Mouse (Mus musculus) limb, embryonic 15.5 days (tissue): ENCODE results near the gene Aldh3b2. TPM values are rescaled to one million over a fixed set of nuclear protein-coding genes. Genes with fewer than 3 reads are reported as not detected.

Source experiments
- ATAC-seq: fragments of 200-750 bp; cut with Nextera tagmentation; 2 replicates; pipeline ENCODE4 v1.8.0; 2017; ENCODE audit warnings: low read depth, moderate TSS enrichment; ENCODE audit not compliant: insufficient number of reproducible peaks, low FRiP score, low TSS enrichment
- H3K27ac ChIP-seq: fragments of 300-500 bp; sonication (generic); 2 replicates; pipeline ENCODE4 v1.5.1; 2015; ENCODE audit warnings: moderate library complexity, mild to moderate bottlenecking, inconsistent platforms
- H3K27me3 ChIP-seq: fragments of 300-500 bp; sonication (generic); 2 replicates; pipeline ENCODE4 v1.6.1; 2015; ENCODE audit warnings: inconsistent platforms
- H3K36me3 ChIP-seq: fragments of 300-500 bp; sonication (generic); 2 replicates; pipeline ENCODE4 v1.6.1; 2015; ENCODE audit warnings: inconsistent platforms
- H3K4me1 ChIP-seq: fragments of 300-500 bp; sonication (generic); 2 replicates; pipeline ENCODE4 v1.6.1; 2015; ENCODE audit warnings: inconsistent platforms
- H3K4me2 ChIP-seq: fragments of 300-500 bp; sonication (generic); 2 replicates; pipeline ENCODE4 v1.6.1; 2015; ENCODE audit warnings: mild to moderate bottlenecking, inconsistent platforms
- H3K4me3 ChIP-seq: fragments of 300-500 bp; sonication (generic); 2 replicates; pipeline ENCODE4 v1.5.1; 2015; ENCODE audit warnings: mild to moderate bottlenecking, inconsistent platforms
- H3K9ac ChIP-seq: fragments of 300-500 bp; sonication (generic); 2 replicates; pipeline ENCODE4 v1.6.1; 2015; ENCODE audit warnings: inconsistent platforms
- H3K9me3 ChIP-seq: fragments of 300-500 bp; sonication (generic); 2 replicates; pipeline ENCODE4 v1.6.1; 2016; ENCODE audit warnings: inconsistent platforms
- WGBS: fragments of 180-500 bp; shearing (Covaris S2); methylation state at CpG from one replicate; pipeline ENCODE4 v1.1.7; 2015; 5-methylcytosine and 5-hydroxymethylcytosine counted together
- polyA plus RNA-seq: library from polyadenylated mRNA; unstranded; fragments of >200 nt; fragmentation: Nextera tagmentation; extraction: Ambion mirVana; gene quantifications from 2 replicates; pipeline ENCODE4 v1.2.1, GENCODE M21; 2015

The Aldh3b2 gene
- polyA plus RNA-seq, 1 experiment from 2014 or later = 37.2 TPM

DNA sequence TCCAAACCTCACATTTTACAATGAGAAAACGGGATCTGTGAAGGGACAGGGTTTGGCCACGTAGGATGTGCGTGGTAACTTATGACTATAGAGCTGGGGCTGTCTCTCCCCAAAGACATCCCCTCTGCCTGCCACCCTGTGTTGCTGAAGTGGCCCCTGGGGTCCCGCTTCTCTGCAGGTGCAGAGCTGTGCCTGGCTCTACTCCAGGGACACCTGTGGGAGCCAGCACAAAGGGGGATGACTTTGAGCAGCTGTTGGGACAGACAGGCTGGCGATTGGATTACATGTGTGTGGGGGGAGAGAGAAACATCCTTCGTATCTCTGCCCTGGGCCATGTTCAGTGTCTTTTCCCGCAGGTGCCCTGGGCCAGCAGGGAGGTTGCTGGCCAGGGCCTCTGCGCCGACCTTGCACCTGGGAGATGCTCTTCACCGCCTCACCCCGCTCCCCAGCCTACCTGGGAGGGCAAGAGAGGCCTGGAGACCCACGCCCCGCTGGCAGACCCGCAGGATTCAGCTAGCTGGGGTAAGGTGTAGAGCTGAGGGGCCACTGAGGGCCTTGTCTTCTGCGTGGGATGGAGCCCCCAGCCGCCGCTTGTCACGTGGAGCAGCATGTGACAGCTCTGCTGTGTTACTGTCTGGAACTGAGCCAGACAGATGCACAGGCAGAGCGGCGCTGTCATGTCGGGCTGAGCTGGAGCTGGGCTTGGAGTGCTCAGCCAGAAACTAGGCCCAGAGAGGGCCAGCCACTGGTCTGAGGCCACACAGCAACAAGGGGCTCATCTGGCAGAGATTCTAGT is 41.7 kb upstream of the Aldh3b2 start:
- Histone ChIP-seq H3K4me1 (peaks cover 41% of the 10 kb centered on the region), H3K27ac (peak overlapping the region; percentile 76), H3K27me3 (no peaks in the 10 kb centered on the region), H3K4me2 (no peak overlapping the region), H3K9ac (no peak overlapping the region), H3K36me3 (no peaks in the 10 kb centered on the region), H3K4me3 (no peak overlapping the region), H3K9me3 (no peaks in the 10 kb centered on the region)
- ATAC-seq = no peak
- 61% methylated on average over 21 of the region's 21 CpGs for WGBS

GRCm38 (mm10) chr19:3931716-3932115 is 40.4 kb upstream of the Aldh3b2 start:
- no peak overlapping the region for H3K27ac ChIP-seq
- ATAC-seq = no peak
- H3K4me2 ChIP-seq = no peak overlapping the region
- 88% methylated on average over 9 of the region's 9 CpGs for WGBS
- H3K9me3 ChIP-seq = no peaks in the 10 kb centered on the region
- no peaks in the 10 kb centered on the region for H3K36me3 ChIP-seq
- H3K4me3 ChIP-seq = no peak overlapping the region
- no peak overlapping the region for H3K9ac ChIP-seq
- H3K27me3 ChIP-seq = no peaks in the 10 kb centered on the region
- H3K4me1 ChIP-seq = peaks cover 40% of the 10 kb centered on the region

DNA sequence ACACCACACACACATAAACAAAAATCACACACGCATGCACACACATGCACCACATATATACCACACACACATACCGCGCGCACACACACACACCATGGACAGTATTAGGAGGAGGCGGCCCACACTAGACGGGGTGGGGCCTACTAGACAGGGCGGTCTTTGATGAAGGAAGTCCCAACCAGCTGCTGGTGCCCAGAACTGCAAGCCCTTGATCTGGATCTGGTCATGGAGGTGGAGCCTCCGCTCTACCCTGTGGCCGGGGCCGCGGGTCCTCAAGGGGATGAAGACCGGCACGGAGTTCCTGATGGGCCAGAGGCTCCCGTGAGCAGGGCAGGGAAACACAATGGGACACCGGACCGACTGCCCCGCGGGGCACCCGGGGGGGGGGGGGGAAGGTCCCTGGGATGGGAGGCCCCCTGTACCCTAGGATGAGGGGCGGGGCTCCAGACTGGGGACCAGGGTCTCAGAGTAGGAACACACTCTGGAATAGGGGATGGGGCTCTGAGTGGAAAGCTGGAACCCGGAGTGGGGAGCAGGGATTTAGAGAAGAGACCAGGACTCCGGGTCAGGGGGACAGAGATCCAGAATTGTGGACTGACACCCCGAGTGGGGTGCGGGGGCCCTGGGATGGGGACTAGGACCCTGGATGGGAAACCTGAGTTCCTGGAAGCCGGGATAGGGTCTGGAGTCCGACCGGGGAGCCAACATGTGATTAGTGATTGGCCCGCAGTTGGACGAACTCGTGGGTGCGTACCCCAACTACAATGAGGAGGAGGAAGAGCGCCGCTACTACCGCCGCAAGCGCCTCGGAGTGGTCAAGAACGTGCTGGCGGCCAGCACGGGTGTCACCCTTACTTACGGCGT is 36.9 kb upstream of the Aldh3b2 start, which contains the start of gene Unc93b1:
Gene Unc93b1 (plus strand): TSS at position 155 of the 864 bp plus-strand sequence.
- peak; percentile 77 for ATAC-seq
- WGBS = 6% methylated on average over 42 of the region's 42 CpGs
- Histone ChIP-seq H3K36me3 (no peaks in the 10 kb centered on the region), H3K27me3 (no peaks in the 10 kb centered on the region), H3K9me3 (no peaks in the 10 kb centered on the region), H3K4me2 (peak within 1 kb of the TSS; percentile 88), H3K27ac (peak within 1 kb of the TSS; percentile 27; the same call in 1 of the 2 replicates), H3K9ac (peak within 1 kb of the TSS; percentile 33), H3K4me3 (peak within 1 kb of the TSS; percentile 49), H3K4me1 (peaks cover 22% of the 10 kb centered on the region)

DNA sequence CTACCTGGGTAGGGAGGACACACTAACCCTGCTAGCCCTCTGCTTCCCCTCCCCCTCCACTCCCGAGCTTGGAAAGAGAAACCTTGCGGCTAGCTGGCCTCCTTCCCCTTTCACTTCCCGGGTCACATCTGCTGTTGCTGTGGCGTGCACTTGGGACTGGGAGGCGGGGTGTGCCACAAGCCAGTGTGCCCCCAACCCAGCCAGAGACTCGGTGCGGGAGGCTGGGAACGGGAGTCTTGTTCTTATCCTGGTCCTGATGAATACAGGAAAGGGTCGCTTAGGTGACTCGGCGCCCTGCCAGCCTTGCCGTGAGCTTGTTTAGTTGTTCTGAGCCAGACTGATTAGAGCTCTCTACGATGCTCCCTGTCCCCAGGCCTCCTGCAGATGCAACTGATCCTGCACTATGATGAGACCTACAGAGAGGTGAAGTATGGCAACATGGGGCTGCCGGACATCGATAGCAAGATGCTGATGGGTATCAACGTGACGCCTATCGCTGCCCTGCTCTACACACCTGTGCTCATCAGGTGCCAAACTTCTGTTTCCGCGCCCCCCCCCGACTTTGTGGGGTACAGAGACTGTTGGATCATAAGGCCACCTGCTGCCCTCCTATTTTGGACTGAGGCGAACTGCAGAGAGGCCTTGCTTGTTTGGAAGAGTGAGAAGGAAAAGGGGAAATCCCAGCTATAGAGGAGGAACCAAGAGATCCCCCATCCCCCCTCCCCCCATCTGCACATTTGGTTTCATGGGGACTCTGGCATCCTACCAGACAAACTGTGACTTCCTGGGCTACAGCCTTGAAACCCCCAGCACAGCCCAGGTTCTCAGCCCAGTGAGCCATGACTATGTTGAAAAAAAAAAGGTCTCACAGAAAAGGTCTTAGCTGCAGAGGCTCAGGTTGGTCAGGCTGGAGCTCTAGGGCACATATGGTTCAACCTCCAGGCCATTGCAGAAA is 36.0 kb upstream of the Aldh3b2 start:
- Histone ChIP-seq H3K27ac (no peak overlapping the region), H3K4me1 (peaks cover 15% of the 10 kb centered on the region), H3K9ac (peak overlapping the region; percentile 33), H3K4me2 (peak overlapping the region; percentile 88), H3K4me3 (peak overlapping the region; percentile 49), H3K9me3 (no peaks in the 10 kb centered on the region), H3K27me3 (no peaks in the 10 kb centered on the region), H3K36me3 (no peaks in the 10 kb centered on the region)
- no peak for ATAC-seq
- 9% methylated on average over 22 of the region's 22 CpGs for WGBS

DNA sequence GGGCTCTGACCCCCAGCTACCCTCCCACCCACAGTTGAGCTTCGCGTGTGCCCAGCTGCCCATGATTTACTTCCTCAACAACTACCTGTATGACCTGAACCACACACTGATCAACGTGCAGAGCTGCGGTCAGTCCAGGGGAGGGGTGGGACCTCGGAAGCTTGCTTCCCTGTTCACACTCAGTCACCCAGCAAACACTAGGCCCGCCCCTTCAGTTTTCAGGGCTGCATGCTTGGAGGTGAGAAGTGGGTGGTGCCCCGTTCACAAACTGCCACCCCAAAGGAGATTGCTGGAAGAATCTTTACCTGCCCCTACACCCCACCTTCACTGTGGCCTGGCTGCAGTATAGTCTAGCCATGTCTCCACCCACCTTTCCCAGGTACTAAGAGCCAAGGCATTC is 29.8 kb upstream of the Aldh3b2 start:
- Histone ChIP-seq H3K27ac (no peak overlapping the region), H3K9ac (no peak overlapping the region), H3K4me2 (no peak overlapping the region), H3K27me3 (0 out of 2 replicates have a peak, but pooled peaks cover 5% of the 10 kb centered on the region), H3K4me3 (no peak overlapping the region), H3K4me1 (peaks cover 7% of the 10 kb centered on the region), H3K9me3 (no peaks in the 10 kb centered on the region), H3K36me3 (no peaks in the 10 kb centered on the region)
- WGBS = 79% methylated on average over 7 of the region's 7 CpGs
- no peak for ATAC-seq

DNA sequence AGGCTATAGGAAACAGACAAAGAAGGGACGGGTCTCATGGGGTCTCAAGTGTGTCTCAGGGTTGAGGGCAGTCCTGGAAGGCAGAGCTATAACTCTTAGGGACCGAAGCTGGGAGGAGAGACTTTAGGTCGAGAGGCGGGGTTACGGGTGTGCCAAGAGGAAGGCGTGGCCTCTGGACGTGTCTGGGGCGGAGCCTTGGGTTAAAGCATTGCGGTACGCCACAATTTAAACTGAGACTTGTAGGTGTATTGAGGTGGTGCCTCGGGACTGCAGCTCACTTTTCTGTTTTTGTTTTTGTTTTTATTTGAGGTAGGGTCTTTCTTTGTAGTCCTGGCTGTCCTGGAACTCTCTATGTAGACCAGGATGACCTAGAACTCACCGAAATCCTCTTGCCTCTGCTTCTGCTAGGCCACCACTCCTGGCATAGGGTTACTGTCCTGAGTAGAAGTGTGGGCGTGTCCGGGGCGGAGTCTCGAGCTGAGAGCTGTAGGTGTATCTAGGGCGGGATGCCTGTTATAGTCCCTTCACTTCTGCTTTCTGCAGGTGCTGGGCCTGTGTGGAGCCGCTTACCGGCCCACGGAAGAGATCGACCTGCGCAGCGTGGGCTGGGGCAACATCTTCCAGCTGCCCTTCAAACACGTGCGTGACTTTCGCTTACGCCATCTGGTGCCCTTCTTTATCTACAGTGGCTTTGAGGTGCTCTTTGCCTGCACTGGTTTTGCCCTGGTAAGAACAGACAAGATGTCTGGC is 29.0 kb upstream of the Aldh3b2 start:
- Histone ChIP-seq H3K9ac (no peak overlapping the region), H3K27ac (no peak overlapping the region), H3K27me3 (0 out of 2 replicates have a peak, but pooled peaks cover 5% of the 10 kb centered on the region), H3K36me3 (no peaks in the 10 kb centered on the region), H3K4me3 (no peak overlapping the region), H3K9me3 (no peaks in the 10 kb centered on the region), H3K4me1 (peaks cover 7% of the 10 kb centered on the region), H3K4me2 (peak overlapping the region; percentile 30)
- ATAC-seq = 0 out of 2 replicates have a peak, but pooled peaks have one; percentile 20
- WGBS = 24% methylated on average over 27 of the region's 27 CpGs

DNA sequence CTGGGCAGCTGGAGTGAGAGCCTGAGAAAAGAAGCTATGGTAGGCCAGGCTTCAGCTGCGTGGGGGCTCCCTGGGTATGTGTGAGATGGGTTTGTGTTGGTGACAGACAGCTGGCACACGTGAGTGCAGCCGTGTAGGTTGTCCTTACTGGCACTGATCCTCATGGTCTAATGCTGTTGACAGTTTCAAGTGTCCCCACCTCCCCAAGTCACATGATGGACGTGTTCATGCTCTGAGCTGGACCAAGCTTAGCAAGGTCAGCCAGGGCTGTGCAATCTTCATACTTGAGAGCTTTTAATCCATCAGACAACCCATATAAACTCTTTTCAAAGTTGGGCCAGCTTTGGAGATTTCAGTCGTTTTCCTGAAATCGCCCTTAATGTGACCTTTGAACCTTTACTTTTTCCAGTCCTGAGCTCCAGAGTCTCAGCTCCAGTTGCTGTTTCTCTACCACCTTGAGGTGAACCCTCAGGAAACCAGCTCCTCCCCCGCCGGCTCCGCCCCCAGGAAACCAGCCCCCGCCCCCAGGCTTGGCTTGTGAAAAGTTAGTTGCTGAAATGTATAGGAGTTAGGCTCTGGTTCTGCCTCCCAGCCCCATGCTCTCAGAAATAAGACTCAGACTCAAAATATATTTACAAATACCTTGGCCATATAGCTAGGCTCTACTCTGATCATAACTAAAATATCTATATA is 26.1 kb upstream of the Aldh3b2 start:
- Histone ChIP-seq H3K4me3 (no peak overlapping the region), H3K9ac (no peak overlapping the region), H3K4me2 (no peak overlapping the region), H3K27ac (no peak overlapping the region), H3K27me3 (0 out of 2 replicates have a peak, but pooled peaks cover 5% of the 10 kb centered on the region), H3K9me3 (no peaks in the 10 kb centered on the region), H3K4me1 (peaks cover 7% of the 10 kb centered on the region), H3K36me3 (no peaks in the 10 kb centered on the region)
- no peak for ATAC-seq
- WGBS = 29% methylated on average over 10 of the region's 10 CpGs

DNA sequence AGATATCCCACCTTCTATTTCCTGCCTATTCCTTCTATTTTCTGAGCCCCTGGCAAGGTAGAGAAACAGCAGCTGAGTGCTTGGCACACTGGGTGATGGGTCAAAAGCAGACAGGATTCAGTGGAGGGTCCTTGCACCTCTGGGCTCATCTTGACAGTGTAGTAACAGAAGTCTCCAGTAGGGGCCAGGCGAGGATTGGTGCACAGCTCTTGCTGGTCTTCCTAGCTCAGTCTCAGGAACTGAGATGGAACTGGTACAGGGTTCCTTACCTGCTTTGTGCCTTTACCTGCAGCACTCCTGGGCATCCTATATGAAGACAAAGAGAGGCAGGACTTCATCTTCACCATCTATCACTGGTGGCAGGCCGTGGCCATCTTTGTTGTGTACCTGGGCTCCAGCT is 25.4 kb upstream of the Aldh3b2 start:
- Histone ChIP-seq H3K9me3 (no peaks in the 10 kb centered on the region), H3K27ac (no peak overlapping the region), H3K4me1 (peaks cover 7% of the 10 kb centered on the region), H3K4me2 (no peak overlapping the region), H3K4me3 (no peak overlapping the region), H3K36me3 (no peaks in the 10 kb centered on the region), H3K9ac (no peak overlapping the region), H3K27me3 (0 out of 2 replicates have a peak, but pooled peaks cover 5% of the 10 kb centered on the region)
- 20% methylated on average over 2 of the region's 2 CpGs for WGBS
- ATAC-seq = no peak

DNA sequence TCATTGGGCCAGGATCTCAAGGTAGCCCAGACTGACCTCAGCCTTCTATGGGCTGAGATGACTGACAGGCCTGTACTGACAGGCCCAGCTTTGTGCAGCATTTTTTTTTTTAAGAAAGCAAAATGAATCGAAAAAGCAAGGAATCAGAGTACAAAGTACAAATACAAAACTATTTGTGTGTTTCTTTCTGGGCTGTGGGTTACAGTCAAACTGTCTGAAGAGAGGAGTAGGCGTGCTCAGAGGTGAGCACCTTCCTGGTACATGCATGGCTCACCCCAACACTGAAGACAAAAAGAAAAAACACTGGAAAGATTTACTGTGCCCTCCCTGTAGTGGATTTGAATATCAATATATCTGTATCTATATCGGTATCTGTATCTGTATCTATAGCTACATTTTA is 24.3 kb upstream of the Aldh3b2 start:
- no peak for ATAC-seq
- WGBS = 76% methylated on average over 3 of the region's 3 CpGs
- no peak overlapping the region for H3K4me2 ChIP-seq
- no peak overlapping the region for H3K27ac ChIP-seq
- no peak overlapping the region for H3K4me3 ChIP-seq
- 0 out of 2 replicates have a peak, but pooled peaks cover 5% of the 10 kb centered on the region for H3K27me3 ChIP-seq
- no peaks in the 10 kb centered on the region for H3K9me3 ChIP-seq
- no peaks in the 10 kb centered on the region for H3K36me3 ChIP-seq
- peaks cover 7% of the 10 kb centered on the region for H3K4me1 ChIP-seq
- H3K9ac ChIP-seq = no peak overlapping the region

DNA sequence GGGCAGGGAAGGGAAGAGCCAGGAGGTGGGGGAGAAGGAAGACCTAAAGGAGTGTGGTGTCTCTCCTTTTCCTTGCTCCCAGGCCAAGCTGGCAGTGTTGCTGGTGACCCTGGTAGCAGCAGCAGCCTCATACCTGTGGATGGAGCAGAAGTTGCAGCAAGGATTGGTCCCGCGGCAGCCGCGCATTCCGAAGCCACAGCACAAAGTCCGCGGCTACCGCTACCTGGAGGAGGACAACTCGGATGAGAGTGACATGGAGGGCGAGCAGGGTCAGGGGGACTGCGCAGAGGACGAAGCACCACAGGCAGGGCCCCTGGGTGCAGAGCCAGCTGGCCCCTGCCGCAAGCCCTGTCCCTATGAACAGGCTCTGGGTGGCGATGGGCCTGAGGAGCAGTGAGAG is 23.6 kb upstream of the Aldh3b2 start:
- H3K36me3 ChIP-seq = no peaks in the 10 kb centered on the region
- WGBS = 63% methylated on average over 14 of the region's 14 CpGs
- H3K9ac ChIP-seq = no peak overlapping the region; the same call in 1 of the 2 replicates
- H3K4me2 ChIP-seq = no peak overlapping the region
- no peak overlapping the region for H3K4me3 ChIP-seq
- H3K4me1 ChIP-seq = no peaks in the 10 kb centered on the region; the same call in 1 of the 2 replicates
- no peak overlapping the region for H3K27ac ChIP-seq
- 0 out of 2 replicates have a peak, but pooled peaks cover 5% of the 10 kb centered on the region for H3K27me3 ChIP-seq
- H3K9me3 ChIP-seq = no peaks in the 10 kb centered on the region
- no peak for ATAC-seq
